Mouse (Mus musculus): Measurements from ENCODE around the gene Glo1.
"Not testable (repeated sequence)": the region's sequence is repeated elsewhere in the genome, so short reads cannot be mapped to it uniquely, and the experiment has no call there.

The Glo1 gene

DNA sequence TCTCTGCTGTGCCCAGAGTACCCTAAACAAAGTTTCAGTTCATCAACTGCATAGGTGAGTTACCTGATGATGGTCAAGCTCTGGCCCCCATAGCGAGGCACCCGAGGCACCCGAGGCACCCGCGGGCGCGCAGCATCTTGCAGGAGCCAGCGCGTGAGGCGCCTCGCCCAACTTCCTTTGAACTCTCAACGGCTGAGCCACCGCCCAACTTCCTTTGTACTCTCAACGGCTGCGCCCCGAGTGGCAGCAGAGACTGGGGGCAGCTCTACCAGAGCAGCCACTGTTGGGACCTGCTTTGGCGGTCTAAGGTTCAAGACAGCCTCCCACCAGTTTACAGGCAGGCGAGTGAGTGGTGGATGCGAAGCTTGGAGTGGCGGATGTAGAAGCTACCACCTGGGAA, at the start of gene Glo1:
TSS of gene Glo1 (minus strand) at position 153 of the 400 bp plus-strand sequence.
- DNase-seq (ENCODE audit: extremely low read depth, low read depth, low spot score), result not testable (repeated sequence)

DNA sequence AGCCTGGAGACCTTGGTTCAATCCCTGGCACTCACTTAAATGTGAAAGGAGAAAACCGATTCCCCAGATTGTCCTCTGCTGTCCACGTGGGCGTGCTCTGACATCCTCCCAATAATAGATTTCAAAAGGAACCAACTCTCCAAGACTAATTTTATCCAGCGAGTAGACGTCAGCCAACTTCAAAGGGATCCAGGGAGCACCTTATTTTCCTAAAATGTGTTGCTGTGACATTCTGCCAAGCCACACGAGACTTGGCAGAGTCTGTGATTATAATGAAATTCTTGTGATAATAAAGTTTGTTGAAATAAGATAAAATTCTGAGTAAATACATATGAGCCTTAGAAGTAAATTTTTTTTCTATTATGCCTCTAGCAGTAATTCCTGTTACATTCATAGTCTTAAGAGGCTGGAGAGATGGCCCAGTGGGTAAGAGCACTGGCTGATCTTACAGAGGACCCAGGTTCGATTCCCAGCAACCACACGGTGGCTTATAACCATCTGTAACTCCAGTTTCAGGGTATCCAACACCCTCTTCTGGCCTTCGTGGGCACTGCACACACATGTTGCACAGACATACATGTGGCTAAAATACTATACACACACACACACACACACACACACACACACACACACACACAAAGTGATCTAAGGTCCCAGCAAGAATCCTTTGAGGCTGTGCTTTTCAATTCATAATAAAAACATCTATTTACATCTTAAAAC, 48.5 kb upstream of the Glo1 start:
- DNase-seq (ENCODE audit: extremely low read depth, low read depth, low spot score), result no peak

DNA sequence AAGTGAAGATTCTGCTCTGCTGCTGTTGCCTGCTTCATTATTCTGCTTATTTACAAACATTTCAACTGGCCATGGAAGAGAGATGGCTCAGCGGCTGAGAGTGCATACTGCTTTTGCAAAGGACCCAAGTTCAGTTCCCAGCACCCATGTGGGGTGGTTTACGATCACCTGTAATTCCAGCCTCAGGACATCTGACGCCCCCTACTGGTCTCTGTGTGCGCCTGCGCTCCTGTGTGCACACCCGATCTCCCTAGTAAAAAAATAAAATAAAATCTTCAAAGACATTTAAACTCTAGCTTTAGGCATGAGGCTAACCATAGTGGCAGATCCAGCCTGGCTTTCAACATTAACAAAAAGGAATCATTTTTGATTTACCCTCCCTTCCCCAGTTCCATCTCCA, 46.4 kb upstream of the Glo1 start:
- DNase-seq (ENCODE audit: extremely low read depth, low read depth, low spot score), result no peak

DNA sequence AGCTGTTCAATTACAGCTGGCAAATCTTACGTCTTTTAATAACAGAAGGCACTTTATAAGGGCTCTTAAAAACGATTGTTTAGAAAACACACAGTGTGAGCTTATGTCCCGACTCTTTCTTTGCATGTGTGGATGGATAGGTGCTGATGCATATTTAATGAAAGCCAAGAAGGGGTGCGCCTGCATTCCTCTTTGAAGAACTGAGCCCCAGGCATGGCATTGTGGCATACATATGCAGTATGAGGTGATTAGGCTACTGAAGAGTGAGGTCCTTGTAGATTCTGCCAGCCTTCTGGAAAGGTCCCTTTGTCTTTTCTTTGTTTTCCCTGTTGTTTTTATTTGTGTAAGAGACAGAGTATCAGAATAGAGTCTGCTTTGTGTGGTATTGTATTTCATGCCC, 45.9 kb upstream of the Glo1 start:
- DNase-seq (ENCODE audit: extremely low read depth, low read depth, low spot score), result no peak

DNA sequence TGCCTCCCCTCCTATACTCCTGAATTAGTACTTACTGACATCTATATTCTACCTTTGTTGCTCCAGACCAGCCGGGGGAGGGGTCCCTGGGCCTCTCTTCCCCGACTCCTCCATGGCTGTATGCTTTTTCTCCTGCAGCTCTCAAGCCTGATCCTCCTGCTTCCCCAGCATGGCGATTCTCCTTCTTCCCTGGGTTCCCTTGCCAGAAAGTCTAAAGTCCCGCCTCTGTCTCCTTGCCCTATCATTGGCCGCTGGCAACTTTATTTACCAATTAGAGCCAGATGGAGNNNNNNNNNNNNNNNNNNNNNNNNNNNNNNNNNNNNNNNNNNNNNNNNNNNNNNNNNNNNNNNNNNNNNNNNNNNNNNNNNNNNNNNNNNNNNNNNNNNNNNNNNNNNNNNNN, 38.2 kb upstream of the Glo1 start:
- DNase-seq (ENCODE audit: extremely low read depth, low read depth, low spot score), result no peak

DNA sequence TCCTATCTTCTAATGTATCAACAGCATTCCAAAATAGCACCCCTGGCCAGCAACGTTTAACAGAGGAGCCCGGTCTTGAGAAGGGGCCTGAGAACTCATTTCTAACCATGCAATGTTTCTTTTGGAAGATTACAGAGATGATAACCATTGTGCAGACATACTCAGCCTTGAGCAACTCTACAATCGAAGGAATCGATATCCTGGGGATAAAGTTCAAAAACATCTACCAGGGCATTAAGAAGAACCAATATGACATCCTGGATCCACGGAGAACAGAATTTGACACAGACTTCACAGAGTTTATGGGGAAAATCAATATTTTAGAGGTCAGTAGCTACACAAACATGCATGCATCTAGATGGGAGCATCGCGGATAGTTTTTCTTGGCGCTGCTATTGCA, 36.5 kb upstream of the Glo1 start:
- DNase-seq (ENCODE audit: extremely low read depth, low read depth, low spot score), result no peak

DNA sequence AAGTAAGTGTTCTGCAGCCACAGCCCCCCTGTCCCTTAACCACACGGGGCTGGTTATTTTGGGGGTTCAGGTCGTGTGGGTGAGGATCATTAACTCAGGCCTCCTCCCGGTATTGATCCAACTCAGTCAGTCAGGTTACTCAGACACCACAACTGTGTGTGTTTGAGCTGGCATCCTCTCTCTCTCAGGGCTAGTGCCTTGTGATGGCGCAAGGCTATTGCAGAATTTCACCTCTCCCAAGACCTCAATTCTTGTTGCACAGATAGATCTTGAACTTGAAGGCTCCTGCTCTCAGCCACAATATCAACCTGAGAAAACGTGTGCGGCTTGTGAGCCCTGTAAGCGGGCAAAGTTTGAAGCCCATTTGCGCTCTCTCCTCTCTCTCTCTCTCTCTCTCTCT, 35.5 kb upstream of the Glo1 start:
- no peak for DNase-seq (ENCODE audit: extremely low read depth, low read depth, low spot score)

DNA sequence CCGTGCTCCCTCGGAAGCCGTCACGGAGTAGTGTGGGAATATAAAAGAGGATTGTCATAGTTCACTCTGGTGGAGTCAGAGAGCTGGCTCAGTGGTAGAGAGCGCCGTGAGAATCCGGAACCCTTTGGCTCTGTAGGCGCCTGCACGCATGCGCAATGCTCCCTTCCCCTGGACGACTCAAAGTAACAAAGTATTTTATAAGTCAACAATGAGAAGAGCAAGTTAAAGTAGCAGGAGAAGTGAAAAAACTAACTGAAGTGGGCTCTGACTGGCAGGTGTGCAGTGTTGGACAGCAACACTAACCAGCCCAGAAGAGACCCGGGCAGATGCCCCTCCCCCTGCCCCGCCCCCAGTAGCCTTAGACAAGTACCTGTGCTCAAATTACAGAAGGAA, 31.5 kb upstream of the Glo1 start:
- DNase-seq (ENCODE audit: extremely low read depth, low read depth, low spot score), result no peak

DNA sequence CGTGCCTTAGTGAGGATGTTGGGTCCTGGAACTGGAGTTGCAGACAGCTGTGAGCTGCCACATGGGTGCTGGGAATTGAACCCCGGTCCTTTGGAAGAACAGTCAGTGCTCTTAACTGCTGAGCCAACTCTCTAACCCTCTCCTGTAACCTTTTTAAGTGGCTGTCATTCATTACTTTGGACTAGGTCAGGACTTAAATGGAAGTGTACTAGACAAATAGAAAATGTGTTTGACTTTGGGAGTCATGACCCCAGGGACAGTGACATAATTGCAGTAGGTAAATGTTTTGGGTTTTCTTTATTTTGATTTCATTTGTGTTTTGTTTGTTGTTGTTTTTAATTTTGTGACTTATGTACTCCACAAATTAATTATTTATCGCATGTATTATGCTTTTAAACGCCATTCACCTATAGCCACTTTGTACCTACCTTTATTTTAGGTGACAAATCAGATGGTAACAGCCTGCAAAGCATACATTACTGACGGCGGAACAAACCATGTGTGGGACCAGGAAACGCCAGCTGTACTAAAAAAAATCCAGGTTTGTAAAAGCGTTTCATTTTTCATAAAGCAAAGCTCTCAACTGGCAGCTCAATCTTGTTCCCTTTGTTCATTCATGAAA, 31.0 kb upstream of the Glo1 start:
- no peak for DNase-seq (ENCODE audit: extremely low read depth, low read depth, low spot score)

DNA sequence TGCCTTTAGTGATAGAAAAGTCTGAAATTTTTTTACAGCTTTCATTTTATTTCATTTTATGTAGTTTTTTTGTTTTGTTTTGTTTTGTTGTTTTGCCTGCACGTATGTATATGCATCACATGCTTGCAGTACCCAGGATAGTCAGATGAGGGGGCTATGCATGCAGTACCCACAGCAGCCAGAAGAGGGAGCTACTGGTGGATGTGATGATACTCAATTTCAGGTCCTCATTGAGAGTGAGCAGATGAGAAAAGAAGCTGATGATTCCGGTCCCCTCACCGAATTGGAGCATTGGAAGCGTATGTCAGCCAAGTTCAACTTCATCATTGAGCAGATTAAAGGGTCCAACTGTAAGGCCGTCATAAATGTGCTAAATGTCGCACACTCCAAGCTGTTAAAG, 26.3 kb upstream of the Glo1 start:
- no peak for DNase-seq (ENCODE audit: extremely low read depth, low read depth, low spot score)

DNA sequence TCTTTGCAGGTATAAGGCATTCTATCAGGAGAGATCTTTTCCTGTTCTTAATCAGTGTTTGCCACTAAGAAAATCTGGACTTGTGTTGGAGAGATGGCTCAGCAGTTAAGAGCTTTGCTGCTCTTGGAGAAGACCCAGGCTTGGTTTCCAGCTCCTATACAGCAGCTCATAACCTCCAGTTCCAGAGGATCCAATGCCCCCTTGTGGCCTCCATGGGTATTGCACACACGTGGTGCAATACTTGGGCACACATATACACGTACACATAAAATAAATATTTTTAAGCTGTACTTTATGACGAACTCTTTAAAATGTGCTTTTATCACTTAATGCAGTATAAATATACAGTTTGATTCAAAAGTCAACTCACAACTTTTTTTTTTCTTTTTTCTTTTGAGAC, 22.1 kb upstream of the Glo1 start:
- no peak for DNase-seq (ENCODE audit: extremely low read depth, low read depth, low spot score)

DNA sequence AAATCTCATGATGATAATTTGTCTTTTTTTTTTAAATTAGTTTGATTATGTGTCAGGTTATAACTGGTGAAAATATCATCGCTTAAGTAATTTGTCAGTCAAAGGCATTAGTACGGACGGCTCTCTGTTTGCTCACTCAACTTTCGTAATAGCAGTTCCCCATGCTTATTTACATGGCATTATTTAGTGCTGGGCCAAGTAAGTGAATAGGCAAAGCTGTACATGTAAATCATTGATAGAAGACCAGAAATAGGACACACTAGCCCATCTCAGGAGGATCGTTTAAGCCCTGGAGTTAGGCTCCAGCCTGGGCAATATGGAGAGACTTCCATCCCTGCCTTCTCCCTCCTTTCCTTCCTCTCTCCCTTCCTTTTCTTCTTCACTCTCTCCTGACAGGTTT, 14.2 kb upstream of the Glo1 start:
- DNase-seq (ENCODE audit: extremely low read depth, low read depth, low spot score), result no peak

DNA sequence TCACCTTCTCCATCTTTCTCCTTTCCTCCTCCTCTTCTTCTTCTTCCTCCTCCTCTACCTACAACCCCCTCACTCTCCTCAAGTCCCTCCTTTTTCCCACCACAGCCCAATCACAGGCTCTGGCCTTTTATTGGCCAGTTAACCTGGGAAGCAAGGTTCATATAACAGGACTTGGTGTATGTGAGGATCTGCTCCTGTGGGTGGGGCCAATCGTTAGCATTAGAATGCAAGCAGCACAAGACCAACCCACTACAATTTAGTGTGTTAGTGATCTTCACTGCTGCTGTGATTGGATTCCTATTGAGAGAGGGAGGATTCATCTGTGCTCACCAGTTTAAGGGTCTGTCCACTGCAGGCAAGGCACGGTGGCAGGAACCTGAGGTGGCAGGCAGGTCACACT, 12.3 kb upstream of the Glo1 start:
- no peak for DNase-seq (ENCODE audit: extremely low read depth, low read depth, low spot score)

DNA sequence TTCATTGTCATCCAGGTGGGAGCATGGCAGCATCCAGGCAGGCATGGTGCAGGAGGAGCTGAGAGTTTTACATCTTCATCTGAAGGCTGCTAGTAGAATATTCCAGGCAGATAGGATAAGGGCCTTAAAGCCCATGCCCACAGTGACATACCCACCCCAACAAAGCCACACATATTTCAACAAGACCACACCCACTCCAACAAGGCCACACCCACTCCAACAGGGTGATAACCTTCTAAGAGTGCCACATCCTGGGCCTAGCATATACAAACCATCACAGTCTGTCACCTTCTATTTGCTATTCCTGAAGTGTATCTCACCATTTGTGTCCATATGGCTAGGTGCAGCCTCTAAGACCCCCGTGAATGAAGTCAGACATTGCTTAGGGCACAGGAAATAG, 11.0 kb upstream of the Glo1 start:
- DNase-seq (ENCODE audit: extremely low read depth, low read depth, low spot score), result no peak

DNA sequence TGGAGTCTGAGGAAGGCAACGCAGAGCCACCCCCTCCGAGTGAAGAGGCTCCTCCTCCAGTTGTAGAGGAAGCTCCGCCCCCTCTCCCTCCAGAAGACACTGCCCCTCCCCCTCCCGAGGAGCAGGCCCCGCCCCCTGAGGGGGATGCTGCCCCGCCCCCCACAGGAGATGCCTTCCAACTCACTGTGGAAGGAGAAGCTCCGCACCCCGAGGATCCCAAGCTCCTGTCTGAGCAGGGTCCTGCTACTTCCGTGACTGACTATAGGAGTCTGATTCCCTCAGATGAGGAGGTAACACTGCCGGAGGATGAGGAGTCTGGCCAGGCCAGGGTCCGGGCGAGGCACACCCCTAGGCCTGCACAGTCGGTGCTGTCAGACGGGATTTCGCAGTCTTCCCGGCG, 8.7 kb upstream of the Glo1 start:
- no peak for DNase-seq (ENCODE audit: extremely low read depth, low read depth, low spot score)

DNA sequence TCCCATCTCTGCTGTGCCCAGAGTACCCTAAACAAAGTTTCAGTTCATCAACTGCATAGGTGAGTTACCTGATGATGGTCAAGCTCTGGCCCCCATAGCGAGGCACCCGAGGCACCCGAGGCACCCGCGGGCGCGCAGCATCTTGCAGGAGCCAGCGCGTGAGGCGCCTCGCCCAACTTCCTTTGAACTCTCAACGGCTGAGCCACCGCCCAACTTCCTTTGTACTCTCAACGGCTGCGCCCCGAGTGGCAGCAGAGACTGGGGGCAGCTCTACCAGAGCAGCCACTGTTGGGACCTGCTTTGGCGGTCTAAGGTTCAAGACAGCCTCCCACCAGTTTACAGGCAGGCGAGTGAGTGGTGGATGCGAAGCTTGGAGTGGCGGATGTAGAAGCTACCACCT, 2.5 kb downstream of the Glo1 start, which contains the start of gene Dnah8:
TSS of gene Dnah8 (plus strand) at position 223 of the 400 bp plus-strand sequence.
- not testable (repeated sequence) for DNase-seq (ENCODE audit: extremely low read depth, low read depth, low spot score)

DNA sequence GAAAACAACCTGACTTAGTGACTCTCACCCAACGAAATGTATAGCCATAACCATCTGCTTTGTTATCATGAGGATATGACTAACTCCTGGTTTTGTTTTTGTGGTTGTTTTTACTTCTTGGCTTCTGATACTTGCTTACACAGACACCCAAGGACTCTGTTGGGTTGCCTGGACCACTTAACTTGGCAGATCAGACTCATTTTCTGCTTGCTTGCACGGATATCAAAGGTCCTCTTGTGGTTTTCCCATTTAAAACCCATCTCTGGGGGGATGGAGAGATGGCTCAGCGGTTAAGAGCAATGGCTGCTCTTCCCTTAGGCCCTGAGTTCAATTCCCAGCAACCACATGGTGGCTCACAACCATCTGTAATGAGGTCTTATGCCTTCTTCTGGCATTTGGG, 3.5 kb downstream of the Glo1 start:
- DNase-seq (ENCODE audit: extremely low read depth, low read depth, low spot score), result no peak

DNA sequence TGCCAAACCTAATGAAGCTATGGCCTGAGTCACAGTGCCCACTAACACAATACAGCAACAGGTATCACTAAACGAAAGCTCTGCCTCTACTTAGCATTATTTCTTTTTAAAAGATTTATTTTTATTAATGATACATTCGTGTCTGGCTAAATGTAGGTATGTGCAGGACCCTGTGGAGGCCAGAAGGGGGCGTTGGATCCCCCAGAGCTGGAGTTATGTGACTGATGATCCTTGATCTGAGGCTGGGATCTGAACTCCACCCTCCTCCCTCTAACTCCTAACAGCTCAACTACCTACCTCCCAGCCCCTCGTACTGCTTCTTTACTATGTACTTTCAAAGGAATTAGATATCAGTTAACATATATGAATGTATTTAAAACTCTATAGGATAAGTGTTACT, 5.2 kb downstream of the Glo1 start:
- no peak for DNase-seq (ENCODE audit: extremely low read depth, low read depth, low spot score)

DNA sequence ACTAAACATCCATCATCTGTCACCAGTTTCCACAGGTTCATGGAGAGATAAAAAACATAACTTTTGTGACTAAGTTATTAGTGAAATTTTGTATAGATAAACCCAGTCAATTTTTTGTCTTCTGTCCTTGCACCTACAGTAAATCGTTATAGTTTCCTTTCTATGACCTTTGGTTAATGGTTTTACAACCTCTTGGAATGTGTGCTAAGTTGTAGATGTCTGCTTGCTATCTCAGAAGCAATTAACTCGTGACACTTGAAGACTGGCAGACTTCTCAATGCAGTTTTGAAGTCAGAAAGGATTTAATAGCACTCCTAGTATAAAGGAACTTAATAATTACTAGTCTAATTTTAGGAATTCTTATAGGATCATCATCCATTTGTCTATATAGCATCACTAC, 6.1 kb downstream of the Glo1 start:
- no peak for DNase-seq (ENCODE audit: extremely low read depth, low read depth, low spot score)

DNA sequence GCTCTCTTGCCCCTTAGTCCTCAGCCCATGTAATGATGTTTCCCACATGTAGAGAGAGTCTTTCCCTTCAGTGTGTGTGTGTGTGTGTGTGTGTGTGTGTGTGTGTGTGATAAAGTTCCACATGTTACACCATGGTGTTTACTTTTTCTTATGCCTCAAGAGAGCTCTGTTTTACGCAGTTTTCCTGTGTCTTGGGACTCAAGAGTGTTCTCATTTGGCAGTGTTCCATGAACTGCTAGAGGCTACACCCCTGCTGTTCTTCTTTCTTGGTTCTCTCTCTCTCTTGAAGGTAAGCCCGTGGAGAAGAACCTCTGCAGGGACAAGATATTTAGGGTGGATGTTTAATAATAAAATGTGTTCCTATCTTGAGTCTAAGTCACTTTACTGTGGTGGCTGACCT, 7.5 kb downstream of the Glo1 start:
- no peak for DNase-seq (ENCODE audit: extremely low read depth, low read depth, low spot score)

DNA sequence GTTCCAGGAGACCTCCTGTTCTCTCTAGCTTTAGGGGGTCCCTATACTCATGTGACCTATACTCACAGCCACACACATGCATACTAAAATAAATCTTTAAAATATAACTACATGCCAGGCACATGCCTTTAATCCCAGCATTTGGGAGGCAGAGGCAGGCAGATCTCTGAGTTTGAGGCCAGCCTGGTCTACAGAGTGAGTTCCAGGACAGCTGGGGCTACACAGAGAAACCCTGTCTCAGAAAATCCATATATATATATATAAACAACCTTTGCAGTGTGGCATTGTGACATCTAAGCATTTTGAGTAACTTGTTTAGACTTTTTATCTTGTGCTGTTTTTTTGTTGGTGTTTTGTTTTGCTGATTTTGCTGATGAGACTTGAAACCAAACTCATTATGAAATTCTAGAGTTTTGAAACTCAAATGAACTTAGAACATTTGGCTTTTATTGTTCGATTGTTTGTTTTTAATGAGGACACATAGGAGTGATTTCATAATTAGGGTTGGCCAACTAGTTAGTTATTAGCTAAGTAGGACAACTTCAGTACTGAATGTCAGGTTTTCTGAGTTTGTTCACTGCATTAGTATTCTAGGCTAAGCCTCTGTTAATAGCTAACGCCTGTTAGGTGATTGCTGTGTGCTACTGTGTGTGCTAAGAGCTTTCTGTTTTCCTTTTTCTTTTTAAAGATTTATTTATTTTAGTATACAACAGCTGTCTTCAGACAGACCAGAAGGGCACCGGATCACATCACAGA, 8.4 kb downstream of the Glo1 start:
- DNase-seq (ENCODE audit: extremely low read depth, low read depth, low spot score), result no peak

DNA sequence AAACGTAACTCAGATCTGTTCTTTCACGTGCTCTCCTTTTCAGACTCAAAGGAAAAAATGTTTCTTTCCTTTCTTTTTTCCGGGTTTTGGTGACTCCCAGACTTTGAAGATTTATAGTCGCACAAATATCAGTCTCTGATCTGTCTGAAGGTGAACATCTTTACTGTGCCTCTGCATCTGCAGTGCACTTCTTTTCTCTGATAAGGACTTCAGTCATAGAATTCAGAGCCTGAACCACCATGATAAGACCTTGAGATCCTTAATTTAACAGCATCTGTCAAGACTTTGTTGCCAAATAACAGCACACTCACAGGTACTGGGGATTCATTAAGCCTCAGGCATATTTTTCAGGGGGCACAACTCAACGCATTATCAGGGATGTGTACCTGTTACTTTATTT, 10.5 kb downstream of the Glo1 start:
- DNase-seq (ENCODE audit: extremely low read depth, low read depth, low spot score), result no peak
